In genomic region chr8:70503062-70503750, GRCm38 (mm10) we compare ENCODE assay signal across 8 mouse cellular contexts. TPM values are rescaled to one million over a fixed set of nuclear protein-coding genes. Genes with fewer than 3 reads are reported as not detected.
DNase-seq lines count a peak whose midpoint lies in the region; ATAC-seq and TF ChIP-seq lines count a peak whose summit lies in the region.
"Had no signal": no experiment of that assay in that cellular context is flagged by ENCODE, and none has a peak within 500 bp of the region (broad histone marks: within the 10 kb centered on the region; RNA-seq: fewer than 3 reads in every experiment).

No protein-coding gene starts in this region.

- H3K79me2 ChIP-seq in CH12.LX (replicated peaks; ENCODE audit: control insufficient read depth, extremely low read depth, insufficient read depth, poor library complexity, severe bottlenecking): 0 out of 2 replicates have a peak, but pooled peaks cover 5% of the 10 kb centered on the region

- H3K9me3 ChIP-seq in CH12.LX (replicated peaks; ENCODE audit: low read length): no peaks in the 10 kb centered on the region
- H3K9me3 ChIP-seq in embryonic facial prominence, embryonic 10.5 days: no peaks in the 10 kb centered on the region
- no peaks in the 10 kb centered on the region for H3K9me3 ChIP-seq in heart, embryonic 10.5 days
- H3K9me3 ChIP-seq in kidney, embryonic 16.5 days (ENCODE audit: low read length): no peaks in the 10 kb centered on the region
- H3K9me3 ChIP-seq: hindbrain, embryonic 15.5 days had no signal

- 9% methylated on average over 46 of the region's 46 CpGs for WGBS in embryonic facial prominence, embryonic 10.5 days
- WGBS in heart, embryonic 10.5 days: 12% methylated on average over 46 of the region's 46 CpGs
- WGBS in kidney, embryonic 16.5 days: 12% methylated on average over 46 of the region's 46 CpGs
- WGBS in small intestine, adult 2 months: 21% methylated on average over 46 of the region's 46 CpGs

- H3K4me1 ChIP-seq in CH12.LX (ENCODE audit: control insufficient read depth in 1 of 2, insufficient read depth in 2 of 2): peaks cover 12 to 66% of the 10 kb centered on the region in 2 experiments
- H3K4me1 ChIP-seq in embryonic facial prominence, embryonic 10.5 days: peaks cover 90% of the 10 kb centered on the region
- peaks cover 53% of the 10 kb centered on the region for H3K4me1 ChIP-seq in heart, embryonic 10.5 days
- H3K4me1 ChIP-seq in kidney, embryonic 16.5 days (ENCODE audit: insufficient read depth, low read length): peaks cover 44% of the 10 kb centered on the region
- H3K4me1 ChIP-seq in small intestine, adult 2 months (ENCODE audit: control insufficient read depth, insufficient read depth, insufficient read length, low read length): peaks cover 14% of the 10 kb centered on the region

- H3K27ac ChIP-seq in CH12.LX (ENCODE audit: insufficient read depth, low read depth): no peak overlapping the region
- peak overlapping the region; percentile 67 for H3K27ac ChIP-seq in embryonic facial prominence, embryonic 10.5 days (replicated peaks)
- no peak overlapping the region for H3K27ac ChIP-seq in heart, embryonic 10.5 days
- no peak overlapping the region for H3K27ac ChIP-seq in kidney, embryonic 16.5 days (ENCODE audit: low read length)
- no peak overlapping the region for H3K27ac ChIP-seq in small intestine, adult 2 months (ENCODE audit: insufficient read depth, low read depth, low read length)
- H3K27ac ChIP-seq: hindbrain, embryonic 15.5 days had no signal

- H3K36me3 ChIP-seq in CH12.LX (replicated peaks in 1 of 2; ENCODE audit: control insufficient read depth in 1 of 2, insufficient read depth in 1 of 2, low read length in 1 of 2): peaks cover 9 to 34% of the 10 kb centered on the region in 2 experiments
- H3K36me3 ChIP-seq in embryonic facial prominence, embryonic 10.5 days (replicated peaks): peaks cover 56% of the 10 kb centered on the region
- H3K36me3 ChIP-seq in heart, embryonic 10.5 days: peaks cover 24% of the 10 kb centered on the region
- H3K36me3 ChIP-seq in kidney, embryonic 16.5 days (ENCODE audit: insufficient read depth, low read length): peaks cover 8% of the 10 kb centered on the region
- peaks cover 9% of the 10 kb centered on the region for H3K36me3 ChIP-seq in small intestine, adult 2 months (ENCODE audit: control insufficient read depth, insufficient read depth, low read length)

- no peak overlapping the region for H3K4me2 ChIP-seq in CH12.LX (ENCODE audit: insufficient read depth, low read depth, poor library complexity, severe bottlenecking)
- H3K4me2 ChIP-seq in kidney, embryonic 16.5 days (replicated peaks; ENCODE audit: low read depth, low read length): peak overlapping the region; percentile 10; the same call in 1 of the 2 replicates
- H3K4me2 ChIP-seq: hindbrain, embryonic 15.5 days had no signal

- no peak for TF ChIP-seq EP300 in CH12.LX (IDR thresholded peaks at IDR 0.05; ENCODE audit: low read length)

- TF ChIP-seq CTCF in CH12.LX (conservative IDR thresholded peaks at IDR 0.05 in 1 of 2, IDR thresholded peaks at IDR 0.05 in 1 of 2; ENCODE audit: low read depth in 2 of 2, low read length in 2 of 2): peak in 1 of 2 experiments; percentile 93; a peak in 3 of 4 replicates
- TF ChIP-seq CTCF in small intestine, adult 2 months (IDR thresholded peaks at IDR 0.05; ENCODE audit: extremely low read depth, insufficient read length, insufficient replicate concordance, low read depth, low read length): peak; percentile 85

- TF ChIP-seq POLR2A in CH12.LX (IDR thresholded peaks at IDR 0.05; ENCODE audit: low read depth, low read length): no peak
- TF ChIP-seq POLR2A in small intestine, adult 2 months (IDR thresholded peaks at IDR 0.05; ENCODE audit: low read depth, low read length): no peak

- H3K27me3 ChIP-seq in CH12.LX (replicated peaks): peaks cover 16% of the 10 kb centered on the region
- H3K27me3 ChIP-seq in embryonic facial prominence, embryonic 10.5 days (replicated peaks; ENCODE audit: low read depth, poor library complexity, severe bottlenecking): peaks cover 64% of the 10 kb centered on the region
- peaks cover 67% of the 10 kb centered on the region for H3K27me3 ChIP-seq in heart, embryonic 10.5 days (ENCODE audit: insufficient read depth, poor library complexity, severe bottlenecking)
- peaks cover 60% of the 10 kb centered on the region for H3K27me3 ChIP-seq in kidney, embryonic 16.5 days (ENCODE audit: insufficient read depth, low read length)
- 0 out of 2 replicates have a peak, but pooled peaks cover 6% of the 10 kb centered on the region for H3K27me3 ChIP-seq in small intestine, adult 2 months (ENCODE audit: control insufficient read depth, insufficient read depth, low read length)

- TF ChIP-seq RAD21 in CH12.LX (IDR thresholded peaks at IDR 0.05; ENCODE audit: low read depth, low read length): peak; percentile 71

- H3K4me3 ChIP-seq in CH12.LX (replicated peaks in 1 of 3; ENCODE audit: low read depth in 2 of 3, low read length in 2 of 3, poor library complexity in 1 of 3): no peak overlapping the region
- H3K4me3 ChIP-seq in embryonic facial prominence, embryonic 10.5 days: peak overlapping the region; percentile 70
- H3K4me3 ChIP-seq in heart, embryonic 10.5 days: peak overlapping the region; percentile 36
- H3K4me3 ChIP-seq in kidney, embryonic 16.5 days (ENCODE audit: low read length): no peak overlapping the region
- peak overlapping the region; percentile 6; the same call in 1 of the 2 replicates for H3K4me3 ChIP-seq in small intestine, adult 2 months (ENCODE audit: low read depth, low read length)
- H3K4me3 ChIP-seq: hindbrain, embryonic 15.5 days had no signal

- dilution Hi-C loops in CH12.LX (cut with MboI; ENCODE audit: extremely low pct_ligation_motif_present, extremely low pct_unique_long_range_greater_than_20kb, low sequenced_read_pairs): no loop called here

- DNase-seq in CH12.LX (ENCODE audit: extremely low read depth): no peak
- peak; percentile 62 to 66 for DNase-seq in adrenal gland, adult 18-20 months (ENCODE audit: low spot score in 2 of 2)
- peak; percentile 85 for DNase-seq in embryonic facial prominence, embryonic 10.5 days (ENCODE audit: low spot score)
- DNase-seq in heart, embryonic 10.5 days (ENCODE audit: low spot score): peak; percentile 88
- DNase-seq in lung, postnatal 14 days: peak; percentile 75

- no peak; the same call in 1 of the 2 replicates for ATAC-seq in kidney, embryonic 16.5 days (ENCODE audit: low FRiP score, low TSS enrichment)

- in situ Hi-C loops in CH12.LX (cut with MboI; ENCODE audit: low pct_ligation_motif_present, low pct_unique_long_range_greater_than_20kb, low sequenced_read_pairs): loop anchor here (10.0 kb wide), 1 partner anchor 88 kb away; no protein-coding TSS in a partner anchor

- H3K9ac ChIP-seq in CH12.LX (ENCODE audit: insufficient read depth, low read depth): no peak overlapping the region
- 0 out of 2 replicates have a peak overlapping the region, but pooled peaks have one; percentile 45 for H3K9ac ChIP-seq in kidney, embryonic 16.5 days (replicated peaks; ENCODE audit: low read length)
- H3K9ac ChIP-seq: hindbrain, embryonic 15.5 days had no signal

RNA-seq across cellular contexts. Expression of gene Rex1bd, which starts 3.3 kb away (rescaled TPM):
- total RNA-seq in CH12.LX (2012; rRNA removed): 87.3 and 90.0 TPM in 2 replicates
- 43.3 and 47.8 TPM in 2 replicates for total RNA-seq in CH12.LX (2014; rRNA removed)
- polyA plus RNA-seq in CH12.LX (2012; ENCODE audit: insufficient read length, low read depth): 38.4 and 59.9 TPM in 2 replicates
- total RNA-seq in adrenal gland, adult 18-20 months (2021): 100 to 1,000 TPM; 155 to 174 TPM
- polyA plus RNA-seq in embryonic facial prominence, embryonic 10.5 days (2016; fragmentation: Nextera tagmentation; extraction: Ambion mirVana): 118 and 138 TPM in 2 replicates
- 127 and 128 TPM in 2 replicates for polyA plus RNA-seq in heart, embryonic 10.5 days (2016; fragmentation: Nextera tagmentation; extraction: Ambion mirVana)
- polyA plus RNA-seq in kidney, embryonic 16.5 days (2015; fragmentation: Nextera tagmentation; extraction: Ambion mirVana): 133 and 135 TPM in 2 replicates
- polyA plus RNA-seq in small intestine, adult 2 months (2012; rRNA removed): 137 and 244 TPM in 2 replicates

RNA-seq across cellular contexts. Expression of gene Uba52, which starts 7.4 kb away (rescaled TPM):
- total RNA-seq in CH12.LX (2012; rRNA removed): 3,341 and 3,407 TPM in 2 replicates
- total RNA-seq in CH12.LX (2014; rRNA removed): 1,091 and 1,181 TPM in 2 replicates
- polyA plus RNA-seq in CH12.LX (2012; ENCODE audit: insufficient read length, low read depth): 1,199 and 1,372 TPM in 2 replicates
- 1,000 to 10,000 TPM; 1,449 to 1,570 TPM for total RNA-seq in adrenal gland, adult 18-20 months (2021)
- 908 and 951 TPM in 2 replicates for polyA plus RNA-seq in embryonic facial prominence, embryonic 10.5 days (2016; fragmentation: Nextera tagmentation; extraction: Ambion mirVana)
- 751 and 801 TPM in 2 replicates for polyA plus RNA-seq in heart, embryonic 10.5 days (2016; fragmentation: Nextera tagmentation; extraction: Ambion mirVana)
- 869 and 882 TPM in 2 replicates for polyA plus RNA-seq in kidney, embryonic 16.5 days (2015; fragmentation: Nextera tagmentation; extraction: Ambion mirVana)
- 606 and 770 TPM in 2 replicates for polyA plus RNA-seq in small intestine, adult 2 months (2012; rRNA removed)

RNA-seq across cellular contexts. Expression of gene Crlf1, which starts 10.2 kb away (rescaled TPM):
- 1.1 and 1.2 TPM in 2 replicates for total RNA-seq in CH12.LX (2012; rRNA removed)
- total RNA-seq in CH12.LX (2014; rRNA removed): 0.42 TPM in 2 replicates
- 0.44 and 0.78 TPM in 2 replicates for polyA plus RNA-seq in CH12.LX (2012; ENCODE audit: insufficient read length, low read depth)
- 1 to 10 TPM in 1 of 2 experiments, under 1 TPM in 1; 0.74 to 1.6 TPM for total RNA-seq in adrenal gland, adult 18-20 months (2021)
- 103 and 116 TPM in 2 replicates for polyA plus RNA-seq in embryonic facial prominence, embryonic 10.5 days (2016; fragmentation: Nextera tagmentation; extraction: Ambion mirVana)
- 1.8 and 3.2 TPM in 2 replicates for polyA plus RNA-seq in heart, embryonic 10.5 days (2016; fragmentation: Nextera tagmentation; extraction: Ambion mirVana)
- polyA plus RNA-seq in kidney, embryonic 16.5 days (2015; fragmentation: Nextera tagmentation; extraction: Ambion mirVana): 29.3 and 30.7 TPM in 2 replicates
- polyA plus RNA-seq in small intestine, adult 2 months (2012; rRNA removed): 2.3 and 27.3 TPM in 2 replicates

RNA-seq across cellular contexts. Expression of gene Tmem59l, which starts 16.0 kb away (rescaled TPM):
- total RNA-seq in CH12.LX (2012; rRNA removed) (not detected in 2 replicates), CH12.LX (2014; rRNA removed) (not detected in 2 replicates)
- polyA plus RNA-seq in CH12.LX (2012; ENCODE audit: insufficient read length, low read depth): not detected in 2 replicates
- 10 to 100 TPM; 20.4 to 26.4 TPM for total RNA-seq in adrenal gland, adult 18-20 months (2021)
- 28.3 and 29.4 TPM in 2 replicates for polyA plus RNA-seq in embryonic facial prominence, embryonic 10.5 days (2016; fragmentation: Nextera tagmentation; extraction: Ambion mirVana)
- 1.2 and 3.6 TPM in 2 replicates for polyA plus RNA-seq in heart, embryonic 10.5 days (2016; fragmentation: Nextera tagmentation; extraction: Ambion mirVana)
- polyA plus RNA-seq in kidney, embryonic 16.5 days (2015; fragmentation: Nextera tagmentation; extraction: Ambion mirVana): 6.5 and 7.0 TPM in 2 replicates
- 1.2 and 1.6 TPM in 2 replicates for polyA plus RNA-seq in small intestine, adult 2 months (2012; rRNA removed)

RNA-seq across cellular contexts. Expression of gene Fkbp8, which starts 24.3 kb away (rescaled TPM):
- total RNA-seq in CH12.LX (2012; rRNA removed): 246 and 266 TPM in 2 replicates
- 172 and 178 TPM in 2 replicates for total RNA-seq in CH12.LX (2014; rRNA removed)
- polyA plus RNA-seq in CH12.LX (2012; ENCODE audit: insufficient read length, low read depth): 176 and 178 TPM in 2 replicates
- 100 to 1,000 TPM; 257 to 332 TPM for total RNA-seq in adrenal gland, adult 18-20 months (2021)
- 278 and 285 TPM in 2 replicates for polyA plus RNA-seq in embryonic facial prominence, embryonic 10.5 days (2016; fragmentation: Nextera tagmentation; extraction: Ambion mirVana)
- 295 and 310 TPM in 2 replicates for polyA plus RNA-seq in heart, embryonic 10.5 days (2016; fragmentation: Nextera tagmentation; extraction: Ambion mirVana)
- 353 and 359 TPM in 2 replicates for polyA plus RNA-seq in kidney, embryonic 16.5 days (2015; fragmentation: Nextera tagmentation; extraction: Ambion mirVana)
- 300 and 623 TPM in 2 replicates for polyA plus RNA-seq in small intestine, adult 2 months (2012; rRNA removed)

Comparison
In these comparisons a context has a peak if more than half of its experiments do, and no peak if none do; other contexts are left out.
1. H3K4me3 ChIP-seq: peak in embryonic facial prominence, embryonic 10.5 days (single experiment), heart, embryonic 10.5 days (single experiment) and small intestine, adult 2 months (single experiment); none in CH12.LX (0 of 3) and kidney, embryonic 16.5 days (single experiment).